Mouse (Mus musculus): ENCODE data around the gene Tchh. TPM values are rescaled to one million over a fixed set of nuclear protein-coding genes. Genes with fewer than 3 reads are reported as not detected.
"Not testable (repeated sequence)": the region's sequence is repeated elsewhere in the genome, so short reads cannot be mapped to it uniquely, and the experiment has no call there.

Gene Tchh
- polyA plus RNA-seq, 1 experiment: 1.5 TPM

- no peak overlapping the region for H3K4me3 ChIP-seq (ENCODE audit: insufficient read depth, low read length)
- no peaks in the 10 kb centered on the region for H3K4me1 ChIP-seq (ENCODE audit: control insufficient read depth, insufficient read depth, low read length)
- H3K27ac ChIP-seq (ENCODE audit: insufficient read depth, low read length): no peak overlapping the region
- TF ChIP-seq CTCF (IDR thresholded peaks at IDR 0.05; ENCODE audit: extremely low read depth, insufficient read depth, low read length) (no peak), POLR2A (IDR thresholded peaks at IDR 0.05; ENCODE audit: extremely low read depth, insufficient read depth, low read length) (no peak)
These were observed 46.4 kb downstream of the Tchh start for GRCm38 (mm10) chr3:93488541-93488940.

GRCm38 (mm10) chr3:93492176-93492575 is 50.0 kb downstream of the Tchh start:
- no peaks in the 10 kb centered on the region for H3K4me1 ChIP-seq (ENCODE audit: control insufficient read depth, insufficient read depth, low read length)
- TF ChIP-seq POLR2A (IDR thresholded peaks at IDR 0.05; ENCODE audit: extremely low read depth, insufficient read depth, low read length) (no peak), CTCF (IDR thresholded peaks at IDR 0.05; ENCODE audit: extremely low read depth, insufficient read depth, low read length) (no peak)
- H3K27ac ChIP-seq (ENCODE audit: insufficient read depth, low read length): no peak overlapping the region
- H3K4me3 ChIP-seq (ENCODE audit: insufficient read depth, low read length): no peak overlapping the region

- Histone ChIP-seq H3K4me1 (ENCODE audit: control insufficient read depth, insufficient read depth, low read length) (no peaks in the 10 kb centered on the region), H3K4me3 (ENCODE audit: insufficient read depth, low read length) (no peak overlapping the region), H3K27ac (ENCODE audit: insufficient read depth, low read length) (no peak overlapping the region)
- peak; percentile 90 for TF ChIP-seq CTCF (IDR thresholded peaks at IDR 0.05; ENCODE audit: extremely low read depth, insufficient read depth, low read length)
- no peak for TF ChIP-seq POLR2A (IDR thresholded peaks at IDR 0.05; ENCODE audit: extremely low read depth, insufficient read depth, low read length)
These were observed 51.9 kb downstream of the Tchh start for GRCm38 (mm10) chr3:93493992-93494391.

GRCm38 (mm10) chr3:93494774-93495173 is 52.6 kb downstream of the Tchh start:
- H3K4me1 ChIP-seq (ENCODE audit: control insufficient read depth, insufficient read depth, low read length); H3K27ac ChIP-seq (ENCODE audit: insufficient read depth, low read length); H3K4me3 ChIP-seq (ENCODE audit: insufficient read depth, low read length): not testable (repeated sequence)

DNA sequence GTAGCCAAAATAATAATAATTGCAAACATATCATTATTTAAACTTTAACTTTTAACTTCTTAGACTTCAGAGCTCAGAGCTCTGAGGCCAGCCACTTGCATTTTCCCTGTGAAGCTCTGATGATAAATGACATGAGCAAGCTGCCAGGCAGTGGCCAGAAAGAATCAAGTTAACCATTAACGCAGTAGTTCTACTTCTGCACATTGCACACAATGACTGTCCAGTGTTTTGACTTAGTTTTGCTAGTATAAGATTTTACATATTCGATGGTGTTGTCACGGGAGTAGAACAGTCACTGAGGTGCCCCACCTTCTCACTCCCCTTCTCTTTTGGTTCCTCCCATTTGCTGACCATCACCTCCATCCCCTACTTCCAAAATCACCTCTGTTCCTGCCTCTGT is 55.0 kb downstream of the Tchh start:
- no peaks in the 10 kb centered on the region for H3K4me1 ChIP-seq (ENCODE audit: control insufficient read depth, insufficient read depth, low read length)
- H3K4me3 ChIP-seq (ENCODE audit: insufficient read depth, low read length): no peak overlapping the region
- no peak overlapping the region for H3K27ac ChIP-seq (ENCODE audit: insufficient read depth, low read length)
- no peak for TF ChIP-seq POLR2A (IDR thresholded peaks at IDR 0.05; ENCODE audit: extremely low read depth, insufficient read depth, low read length)
- no peak for TF ChIP-seq CTCF (IDR thresholded peaks at IDR 0.05; ENCODE audit: extremely low read depth, insufficient read depth, low read length)

Other genes starting within 250 kb of the Tchh start
- not detected in 2 replicates for gene Flg2, start 245.1 kb upstream of the Tchh start, polyA plus RNA-seq (2012; rRNA removed)
- not detected in 2 replicates for gene Flg, start 168.8 kb upstream of the Tchh start, polyA plus RNA-seq (2012; rRNA removed)
- gene Hrnr, start 122.6 kb upstream of the Tchh start, polyA plus RNA-seq (2012; rRNA removed): 0.02 TPM in 2 replicates
- gene Rptn, start 48.6 kb upstream of the Tchh start, polyA plus RNA-seq (2012; rRNA removed): not detected in 2 replicates
- not detected in 2 replicates for gene Tchhl1, start 26.4 kb downstream of the Tchh start, polyA plus RNA-seq (2012; rRNA removed)
- gene S100a11, start 78.2 kb downstream of the Tchh start, polyA plus RNA-seq (2012; rRNA removed): 20.9 and 21.5 TPM in 2 replicates
- gene S100a10, start 112.8 kb downstream of the Tchh start, polyA plus RNA-seq (2012; rRNA removed): 45.9 and 56.7 TPM in 2 replicates
- gene Tdpoz2, start 210.4 kb downstream of the Tchh start, polyA plus RNA-seq (2012; rRNA removed): not detected in 2 replicates
- gene Tdpoz1, start 234.0 kb downstream of the Tchh start, polyA plus RNA-seq (2012; rRNA removed): not detected in 2 replicates